Mouse (Mus musculus) cerebellum, postnatal 4 days (tissue): ENCODE measurements around the gene Palm2.
A peak's percentile ranks its signal among the peaks of the same experiment; 100 is the strongest.

Experiments used
- DNase-seq, 2 experiments: peaks; one replicate each; pipeline ENCODE4 v3.0.0; 2022; ENCODE audit warnings: low spot score in 2 of 2, mixed read lengths in 1 of 2

Palm2 gene

DNA sequence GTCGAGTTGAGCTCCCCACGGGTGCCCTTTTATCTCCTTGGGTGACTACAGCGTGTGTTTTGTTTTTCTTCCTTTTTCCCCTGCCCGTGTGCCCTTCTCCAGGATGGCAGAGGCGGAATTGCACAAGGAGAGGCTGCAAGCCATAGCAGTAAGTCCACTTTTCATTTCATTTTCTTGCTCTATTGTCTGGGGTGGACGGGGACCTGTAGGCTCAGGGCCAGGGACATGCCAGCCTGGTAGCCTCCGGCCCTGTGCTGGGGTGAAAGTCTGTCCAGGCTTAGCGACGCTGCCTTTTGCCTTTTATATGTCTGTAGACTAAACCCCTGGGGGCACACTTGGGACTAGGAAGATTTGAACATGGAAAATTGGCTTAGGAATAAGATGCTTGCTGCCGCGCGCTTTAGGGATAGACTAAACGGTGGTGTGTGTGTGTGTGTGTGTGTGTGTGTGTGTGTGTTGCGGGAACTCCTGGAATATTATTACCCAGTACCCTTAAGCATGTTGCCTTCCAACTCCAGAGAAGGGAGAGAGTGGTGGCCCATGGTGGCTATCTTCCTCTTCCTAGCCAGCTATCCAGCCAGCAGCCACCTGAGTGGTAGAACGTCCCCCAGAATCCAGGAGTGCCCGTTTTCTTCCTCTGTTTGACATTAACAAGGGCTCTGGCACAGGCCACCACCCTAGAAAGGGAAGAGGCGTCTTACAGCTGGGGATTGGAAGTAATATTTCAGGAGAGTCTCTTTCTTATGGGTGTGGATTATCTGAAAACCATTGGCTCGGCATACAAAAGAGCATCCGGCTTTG lies 134.4 kb downstream of the Palm2 start:
- no peak for DNase-seq

DNA sequence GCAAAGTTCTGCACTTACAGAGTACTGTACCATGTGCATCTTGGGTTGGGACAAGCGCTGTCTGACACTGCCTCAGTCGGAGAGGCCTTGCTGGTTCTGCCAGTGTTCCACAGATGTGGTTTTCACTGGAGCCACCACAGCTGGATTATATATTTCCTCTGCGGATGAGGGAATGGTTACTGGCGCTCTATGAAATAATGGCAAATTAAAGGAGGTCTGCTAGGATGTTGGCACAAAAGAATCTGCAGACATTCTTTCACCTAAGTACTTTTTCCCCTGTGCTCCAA lies 135.0 kb downstream of the Palm2 start:
- no peak for DNase-seq

- no peak for DNase-seq
These were observed 135.7 kb downstream of the Palm2 start for GRCm38 (mm10) chr4:57569711-57570110.

GRCm38 (mm10) chr4:57570229-57570628 lies 136.2 kb downstream of the Palm2 start:
- DNase-seq, result no peak

DNA sequence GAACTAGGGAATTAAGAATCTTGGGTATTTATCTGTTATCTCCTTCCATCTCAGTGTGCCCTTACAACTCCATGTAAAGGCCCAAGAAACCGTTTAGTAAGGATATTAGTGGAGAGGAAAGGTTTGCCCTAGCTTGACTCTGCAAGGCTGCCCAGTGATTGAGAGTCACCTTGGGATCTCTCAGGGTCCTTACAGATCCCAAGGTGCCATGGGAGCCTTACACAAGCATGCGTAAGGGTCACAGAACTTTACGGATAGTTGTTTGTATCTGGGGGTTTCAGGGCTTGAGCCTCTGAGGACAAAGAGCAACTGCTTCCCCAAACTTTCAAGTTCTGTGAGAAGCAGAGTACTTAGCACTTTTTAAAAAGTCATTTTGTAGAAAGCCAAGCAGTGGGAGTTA lies 140.1 kb downstream of the Palm2 start:
- no peak for DNase-seq

- no peak for DNase-seq
These were observed 140.6 kb downstream of the Palm2 start for GRCm38 (mm10) chr4:57574646-57575045.

DNA sequence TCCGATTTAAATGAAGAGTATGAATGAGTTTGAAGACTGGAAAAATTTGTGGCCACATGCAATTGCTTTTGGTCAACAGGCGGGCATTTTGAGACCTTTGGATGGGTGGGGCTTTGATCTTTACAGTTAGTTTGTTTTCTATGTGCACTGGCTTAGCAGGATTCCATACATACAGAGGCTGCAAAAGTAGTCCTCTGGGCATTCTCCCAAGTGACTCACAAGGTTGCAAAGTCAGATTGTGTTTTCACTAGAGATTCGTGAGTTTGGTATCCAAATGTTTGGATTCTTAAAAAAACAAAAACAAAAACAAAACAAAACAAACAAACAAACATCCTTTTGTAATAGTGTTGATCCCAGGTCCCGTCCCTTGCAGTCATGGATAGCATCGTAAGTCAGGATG lies 141.6 kb downstream of the Palm2 start:
- DNase-seq, result no peak

DNA sequence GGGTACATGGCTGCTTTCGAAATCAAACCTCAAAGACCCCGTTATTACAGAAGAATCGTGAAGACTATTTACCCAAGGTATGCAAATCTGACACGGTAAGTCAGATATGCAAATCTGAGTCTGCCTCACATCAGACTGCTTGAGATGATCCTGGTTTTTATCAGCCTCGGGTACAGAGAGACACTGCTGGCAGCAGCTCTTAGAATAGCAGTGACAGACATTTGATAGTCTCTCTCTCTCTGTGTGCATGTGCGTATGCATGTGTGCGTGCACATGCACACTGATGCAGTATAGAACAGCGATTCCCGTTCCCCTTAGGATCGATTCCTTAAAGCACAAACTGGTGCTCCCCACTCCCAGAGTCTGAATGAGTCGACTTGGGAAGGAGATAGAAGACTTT lies 142.0 kb downstream of the Palm2 start:
- DNase-seq, result no peak

- no peak for DNase-seq
These were observed 145.6 kb downstream of the Palm2 start for GRCm38 (mm10) chr4:57579683-57580082.

DNA sequence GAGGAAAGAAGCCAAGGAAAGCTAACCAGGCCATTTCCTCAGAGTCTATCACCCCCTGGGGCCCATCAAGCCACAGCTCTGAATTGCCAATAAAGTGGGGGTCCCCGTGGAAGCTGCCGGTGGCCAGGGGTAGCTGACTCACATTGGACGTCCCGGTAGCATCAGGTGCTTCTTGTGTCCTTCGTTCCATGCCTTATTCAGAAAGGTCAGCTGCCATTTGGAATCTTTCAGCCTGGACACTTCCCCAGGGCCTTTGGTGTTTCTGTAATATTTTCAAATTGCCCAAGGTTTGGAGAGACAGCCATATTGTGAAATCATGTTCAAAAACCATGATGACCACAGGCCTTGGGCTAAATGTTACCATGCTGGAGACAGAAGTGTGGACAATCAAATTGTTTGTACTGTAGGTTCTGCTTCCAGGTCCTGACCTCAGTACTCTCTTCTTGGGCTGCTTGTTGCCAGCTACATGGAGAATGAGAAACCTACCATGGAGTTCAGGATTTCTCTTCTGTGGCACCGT lies 151.3 kb downstream of the Palm2 start:
- DNase-seq, result no peak

DNA sequence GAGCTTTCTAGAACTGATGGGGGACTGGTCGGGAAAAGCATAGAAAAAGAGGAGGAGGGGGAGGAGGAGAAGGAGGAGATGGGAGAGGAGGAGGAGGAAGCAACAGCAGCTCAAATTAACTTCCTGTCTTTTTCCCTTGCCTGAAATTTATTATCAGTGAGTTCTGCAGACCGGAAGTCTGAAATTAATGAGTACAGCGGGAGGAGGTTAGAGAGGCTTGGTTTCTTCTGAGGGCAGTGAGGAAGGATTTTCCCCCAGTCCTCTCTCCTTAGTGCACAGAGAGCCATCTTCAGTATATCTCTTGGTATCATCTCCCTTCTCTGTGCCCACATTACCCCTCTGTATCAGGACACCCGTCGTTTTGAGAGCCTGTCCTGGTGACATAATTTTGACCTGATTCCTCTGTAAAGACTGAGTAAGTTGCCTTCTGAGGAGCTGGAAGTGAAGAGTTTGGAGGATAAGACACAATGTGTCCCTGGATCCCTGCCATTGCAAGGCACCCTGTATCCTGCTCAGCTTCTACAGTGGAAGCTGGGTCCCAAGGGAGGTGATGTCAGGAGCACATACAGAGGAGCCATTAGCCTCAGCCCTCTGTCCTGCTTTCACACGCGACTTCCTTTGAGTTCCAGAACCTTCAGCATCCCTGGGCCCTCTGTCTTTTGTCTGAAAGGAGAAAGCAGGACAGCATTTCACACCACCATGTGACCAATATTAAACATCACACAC lies 153.0 kb downstream of the Palm2 start:
- no peak for DNase-seq

DNA sequence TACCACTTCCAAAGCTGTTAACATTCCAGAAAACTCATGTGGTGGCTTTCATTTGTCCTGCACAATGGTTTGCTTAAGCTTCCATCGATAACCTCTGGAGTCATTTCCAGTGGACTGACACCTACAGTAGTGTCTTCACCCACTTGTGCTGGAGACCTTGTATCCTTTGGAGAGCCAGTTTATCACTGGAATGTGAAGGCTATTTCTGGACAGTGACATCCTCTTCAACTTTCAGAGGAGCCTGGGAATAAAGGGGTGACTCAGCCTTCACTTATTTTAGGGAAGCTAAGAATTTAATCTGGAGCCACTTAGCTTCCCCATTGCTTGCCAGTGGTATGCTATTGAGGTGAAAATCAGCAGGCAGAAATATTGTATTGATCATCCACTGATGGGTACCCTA lies 154.3 kb downstream of the Palm2 start:
- DNase-seq, result no peak

DNA sequence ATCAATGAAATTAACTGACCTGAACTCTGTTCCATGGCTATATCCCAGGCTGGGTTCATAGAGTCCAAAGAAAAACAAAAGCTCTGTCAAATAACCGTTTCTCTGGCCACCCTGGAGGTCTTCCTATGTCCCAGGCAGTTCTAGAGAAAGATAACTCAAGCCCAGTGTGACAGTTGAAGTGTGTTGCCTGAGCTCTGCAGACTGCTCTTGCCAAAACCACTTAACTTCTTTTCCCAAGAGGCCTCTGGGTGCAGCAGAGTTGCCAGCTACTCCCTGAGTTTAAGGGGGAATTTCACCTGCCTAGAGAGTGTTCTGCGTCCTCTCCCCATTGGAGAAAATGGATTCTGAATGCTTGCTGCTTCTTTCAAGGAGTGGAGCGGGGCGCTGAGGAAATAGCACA lies 158.7 kb downstream of the Palm2 start:
- DNase-seq, result no peak

DNA sequence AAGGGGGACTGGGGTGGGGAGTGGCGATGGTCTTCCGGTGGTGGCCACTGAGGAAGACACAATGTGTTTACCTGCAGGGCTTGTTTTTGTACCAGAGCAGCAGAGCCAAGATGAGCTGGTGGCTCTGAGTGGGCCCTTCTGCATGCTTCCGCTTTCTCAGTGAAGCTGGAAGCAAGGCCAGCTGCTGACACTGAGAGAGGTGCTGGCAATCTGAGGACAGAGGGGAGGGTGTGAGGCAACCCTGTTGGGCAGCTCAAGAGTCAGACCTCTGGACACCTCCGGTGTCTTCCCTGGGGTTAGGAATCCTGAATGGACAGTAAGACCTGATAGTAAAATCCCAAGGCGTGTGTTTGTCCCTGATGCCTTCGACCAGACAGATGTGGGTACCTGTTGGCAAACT lies 165.9 kb downstream of the Palm2 start:
- DNase-seq, result no peak

GRCm38 (mm10) chr4:57600685-57601457 lies 166.8 kb downstream of the Palm2 start:
- peak in 1 of 2 experiments; percentile 10 for DNase-seq

DNA sequence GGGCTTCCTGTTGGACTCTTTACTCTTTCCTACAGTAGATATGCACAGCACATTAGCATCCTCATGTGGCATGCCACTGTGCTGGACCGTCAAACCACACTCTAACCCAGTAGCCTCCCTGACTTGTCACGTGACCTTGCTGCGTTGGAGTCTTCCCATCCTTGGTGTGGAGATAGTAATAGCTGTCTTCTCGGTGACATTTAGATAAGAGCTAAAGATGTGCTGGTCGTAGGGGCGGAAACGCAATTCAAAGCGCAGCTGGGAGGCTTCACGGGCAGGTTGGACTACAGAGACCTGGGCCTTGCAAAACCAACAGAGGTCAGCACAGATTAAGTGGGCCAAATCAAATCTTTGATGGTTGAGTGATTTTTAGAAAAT lies 167.4 kb downstream of the Palm2 start:
- DNase-seq, result no peak

DNA sequence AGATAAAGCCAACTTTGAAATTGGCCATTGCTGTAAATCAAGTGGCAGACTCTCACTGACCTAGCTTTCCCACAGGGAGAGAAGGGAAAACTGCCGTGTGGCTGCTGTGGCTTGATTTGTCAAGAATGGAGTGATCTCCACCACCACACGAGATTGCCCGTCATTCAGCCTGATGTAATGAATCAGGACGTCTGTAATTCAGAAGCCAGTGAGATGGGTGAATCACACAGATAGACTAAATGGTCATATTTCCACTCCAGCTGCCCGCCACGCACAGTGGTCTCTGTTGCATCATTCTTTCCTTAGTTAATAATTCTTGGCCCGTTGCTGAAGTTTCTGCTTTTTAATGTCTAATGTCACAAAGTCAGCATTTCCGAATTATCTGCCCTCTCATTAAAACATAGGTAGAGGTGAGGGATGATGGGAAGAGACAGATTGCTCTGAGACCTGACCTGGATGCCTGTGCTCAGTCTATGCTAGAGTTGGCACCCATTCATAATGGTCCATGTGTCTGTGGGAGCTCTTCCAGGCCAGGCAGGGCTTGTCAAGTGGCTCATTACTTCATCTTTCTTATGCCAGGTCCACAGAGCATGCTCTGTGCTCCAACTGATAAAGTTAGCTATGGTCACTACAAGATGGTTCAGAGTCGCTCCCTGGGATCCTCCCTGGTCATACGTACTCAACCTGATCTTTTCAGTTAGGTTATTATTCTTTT lies 168.0 kb downstream of the Palm2 start:
- no peak for DNase-seq

DNA sequence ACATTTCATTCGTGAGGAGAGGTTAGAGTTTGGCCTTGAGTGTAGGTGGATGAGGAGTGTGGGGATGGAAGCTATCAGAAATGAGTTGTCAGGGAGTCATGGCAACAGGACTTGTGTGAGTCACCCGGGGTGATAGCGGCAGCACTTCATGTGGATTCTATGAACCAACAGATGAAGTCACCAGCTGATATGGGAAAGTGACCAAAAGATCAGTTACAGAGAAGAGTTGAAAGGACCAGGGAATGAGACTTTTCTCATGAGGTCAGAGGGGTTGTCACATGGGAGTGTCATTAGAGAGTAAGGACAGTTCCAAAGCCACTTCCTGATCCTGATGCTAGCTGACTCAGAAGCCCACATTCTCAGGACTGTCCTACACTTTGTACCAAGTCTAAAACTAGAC lies 172.2 kb downstream of the Palm2 start:
- DNase-seq, result no peak

GRCm38 (mm10) chr4:57607247-57607942 lies 173.3 kb downstream of the Palm2 start:
- DNase-seq, result peak; percentile 83 to 90

- no peak for DNase-seq
These were observed 177.4 kb downstream of the Palm2 start for GRCm38 (mm10) chr4:57611303-57612077.

DNA sequence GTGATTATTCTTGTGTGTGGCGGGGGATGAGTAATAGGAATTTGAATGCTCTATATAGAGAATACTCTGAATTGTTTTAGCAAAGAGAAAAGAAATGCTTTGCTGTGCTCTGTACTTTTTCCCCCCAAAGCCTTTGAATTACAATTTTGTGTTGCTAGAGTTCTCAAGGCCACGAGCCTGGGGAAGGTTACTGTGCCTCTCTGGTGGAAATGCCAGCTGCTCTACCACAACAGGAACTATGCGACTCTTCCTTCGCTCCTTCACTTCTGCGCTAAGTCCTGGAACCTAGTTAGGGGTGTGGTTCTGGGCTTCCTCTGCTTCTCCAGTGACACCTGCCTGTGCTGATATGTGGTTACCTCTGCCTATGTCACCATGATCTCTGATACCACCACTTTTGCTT lies 178.7 kb downstream of the Palm2 start:
- no peak for DNase-seq
